Mouse (Mus musculus): Measurements from ENCODE around the gene Nrxn1. TPM values are rescaled to one million over a fixed set of nuclear protein-coding genes. Genes with fewer than 3 reads are reported as not detected.
"Not testable (repeated sequence)": the region's sequence is repeated elsewhere in the genome, so short reads cannot be mapped to it uniquely, and the experiment has no call there.

Nrxn1 gene
- polyA plus RNA-seq, 1 experiment from 2014 or later, result 2.4 TPM

GRCm38 (mm10) chr17:90253451-90254131 is 839.3 kb downstream of the Nrxn1 start:
- H3K4me1 ChIP-seq (replicated peaks; ENCODE audit: control insufficient read depth, insufficient read depth, low read length), result no peaks in the 10 kb centered on the region
- H3K9ac ChIP-seq (ENCODE audit: low read length), result no peak overlapping the region
- H3K27ac ChIP-seq (ENCODE audit: low read length), result no peak overlapping the region
- no peaks in the 10 kb centered on the region for H3K36me3 ChIP-seq (ENCODE audit: control insufficient read depth, insufficient read depth, low read length)
- H3K9me3 ChIP-seq (ENCODE audit: control insufficient read depth, low read length), result no peaks in the 10 kb centered on the region
- no peak overlapping the region for H3K4me2 ChIP-seq (ENCODE audit: low read depth, low read length)
- no peak for ATAC-seq (ENCODE audit: low read depth)
- H3K27me3 ChIP-seq (ENCODE audit: control insufficient read depth, insufficient read depth, low read depth, low read length), result no peaks in the 10 kb centered on the region
- H3K4me3 ChIP-seq (ENCODE audit: low read length), result no peak overlapping the region
- 35% methylated on average over 5 of the region's 5 CpGs for WGBS

GRCm38 (mm10) chr17:90252196-90252595 is 840.7 kb downstream of the Nrxn1 start:
- H3K4me2 ChIP-seq (ENCODE audit: low read depth, low read length), result no peak overlapping the region
- no peaks in the 10 kb centered on the region for H3K4me1 ChIP-seq (replicated peaks; ENCODE audit: control insufficient read depth, insufficient read depth, low read length)
- H3K36me3 ChIP-seq (ENCODE audit: control insufficient read depth, insufficient read depth, low read length), result no peaks in the 10 kb centered on the region
- H3K9me3 ChIP-seq (ENCODE audit: control insufficient read depth, low read length), result no peaks in the 10 kb centered on the region
- no peak for ATAC-seq (ENCODE audit: low read depth)
- 58% methylated on average over 1 of the region's 1 CpGs for WGBS
- H3K27me3 ChIP-seq (ENCODE audit: control insufficient read depth, insufficient read depth, low read depth, low read length), result no peaks in the 10 kb centered on the region
- H3K9ac ChIP-seq (ENCODE audit: low read length), result no peak overlapping the region
- no peak overlapping the region for H3K4me3 ChIP-seq (ENCODE audit: low read length)
- no peak overlapping the region for H3K27ac ChIP-seq (ENCODE audit: low read length)

- Histone ChIP-seq H3K27ac (ENCODE audit: low read length) (no peak overlapping the region), H3K4me3 (ENCODE audit: low read length) (no peak overlapping the region), H3K27me3 (ENCODE audit: control insufficient read depth, insufficient read depth, low read depth, low read length) (no peaks in the 10 kb centered on the region), H3K4me2 (ENCODE audit: low read depth, low read length) (no peak overlapping the region), H3K9ac (ENCODE audit: low read length) (no peak overlapping the region), H3K9me3 (ENCODE audit: control insufficient read depth, low read length) (no peaks in the 10 kb centered on the region), H3K4me1 (replicated peaks; ENCODE audit: control insufficient read depth, insufficient read depth, low read length) (no peaks in the 10 kb centered on the region), H3K36me3 (ENCODE audit: control insufficient read depth, insufficient read depth, low read length) (no peaks in the 10 kb centered on the region)
- ATAC-seq (ENCODE audit: low read depth), result no peak
- WGBS, result 76% methylated on average over 7 of the region's 7 CpGs
These were observed 845.6 kb downstream of the Nrxn1 start for GRCm38 (mm10) chr17:90247071-90247849.

GRCm38 (mm10) chr17:90244339-90244738 is 848.5 kb downstream of the Nrxn1 start:
- WGBS, result 40% methylated on average over 2 of the region's 2 CpGs
- Histone ChIP-seq H3K4me3 (ENCODE audit: low read length) (no peak overlapping the region), H3K27me3 (ENCODE audit: control insufficient read depth, insufficient read depth, low read depth, low read length) (no peaks in the 10 kb centered on the region), H3K4me2 (ENCODE audit: low read depth, low read length) (no peak overlapping the region), H3K4me1 (replicated peaks; ENCODE audit: control insufficient read depth, insufficient read depth, low read length) (no peaks in the 10 kb centered on the region), H3K9me3 (ENCODE audit: control insufficient read depth, low read length) (no peaks in the 10 kb centered on the region), H3K27ac (ENCODE audit: low read length) (no peak overlapping the region), H3K9ac (ENCODE audit: low read length) (no peak overlapping the region), H3K36me3 (ENCODE audit: control insufficient read depth, insufficient read depth, low read length) (no peaks in the 10 kb centered on the region)
- ATAC-seq (ENCODE audit: low read depth), result no peak

- no peaks in the 10 kb centered on the region for H3K27me3 ChIP-seq (ENCODE audit: control insufficient read depth, insufficient read depth, low read depth, low read length)
- ATAC-seq (ENCODE audit: low read depth), result no peak
- no peak overlapping the region for H3K9ac ChIP-seq (ENCODE audit: low read length)
- H3K36me3 ChIP-seq (ENCODE audit: control insufficient read depth, insufficient read depth, low read length), result no peaks in the 10 kb centered on the region
- no peak overlapping the region for H3K4me2 ChIP-seq (ENCODE audit: low read depth, low read length)
- 77% methylated on average over 3 of the region's 3 CpGs for WGBS
- no peak overlapping the region for H3K27ac ChIP-seq (ENCODE audit: low read length)
- no peak overlapping the region for H3K4me3 ChIP-seq (ENCODE audit: low read length)
- H3K9me3 ChIP-seq (ENCODE audit: control insufficient read depth, low read length), result no peaks in the 10 kb centered on the region
- H3K4me1 ChIP-seq (replicated peaks; ENCODE audit: control insufficient read depth, insufficient read depth, low read length), result no peaks in the 10 kb centered on the region
These were observed 853.9 kb downstream of the Nrxn1 start for GRCm38 (mm10) chr17:90238964-90239363.

GRCm38 (mm10) chr17:90238517-90238916 is 854.4 kb downstream of the Nrxn1 start:
- Histone ChIP-seq H3K4me2 (ENCODE audit: low read depth, low read length) (no peak overlapping the region), H3K36me3 (ENCODE audit: control insufficient read depth, insufficient read depth, low read length) (no peaks in the 10 kb centered on the region), H3K4me3 (ENCODE audit: low read length) (no peak overlapping the region), H3K9ac (ENCODE audit: low read length) (no peak overlapping the region), H3K9me3 (ENCODE audit: control insufficient read depth, low read length) (no peaks in the 10 kb centered on the region), H3K27ac (ENCODE audit: low read length) (no peak overlapping the region), H3K4me1 (replicated peaks; ENCODE audit: control insufficient read depth, insufficient read depth, low read length) (no peaks in the 10 kb centered on the region), H3K27me3 (ENCODE audit: control insufficient read depth, insufficient read depth, low read depth, low read length) (no peaks in the 10 kb centered on the region)
- ATAC-seq (ENCODE audit: low read depth), result no peak
- 84% methylated on average over 2 of the region's 2 CpGs for whole genome bisulfite sequencing

- not testable (repeated sequence) for H3K4me2 ChIP-seq (ENCODE audit: low read depth, low read length); H3K27me3 ChIP-seq (ENCODE audit: control insufficient read depth, insufficient read depth, low read depth, low read length); ATAC-seq (ENCODE audit: low read depth); H3K4me1 ChIP-seq (replicated peaks; ENCODE audit: control insufficient read depth, insufficient read depth, low read length); H3K9ac ChIP-seq (ENCODE audit: low read length); H3K9me3 ChIP-seq (ENCODE audit: control insufficient read depth, low read length); H3K36me3 ChIP-seq (ENCODE audit: control insufficient read depth, insufficient read depth, low read length); H3K4me3 ChIP-seq (ENCODE audit: low read length); H3K27ac ChIP-seq (ENCODE audit: low read length)
- WGBS, result 97% methylated on average over 1 of the region's 1 CpGs
These were observed 857.2 kb downstream of the Nrxn1 start for GRCm38 (mm10) chr17:90235674-90236073.

- no peak for ATAC-seq (ENCODE audit: low read depth)
- Histone ChIP-seq H3K9ac (ENCODE audit: low read length) (no peak overlapping the region), H3K4me1 (replicated peaks; ENCODE audit: control insufficient read depth, insufficient read depth, low read length) (no peaks in the 10 kb centered on the region), H3K9me3 (ENCODE audit: control insufficient read depth, low read length) (no peaks in the 10 kb centered on the region), H3K36me3 (ENCODE audit: control insufficient read depth, insufficient read depth, low read length) (no peaks in the 10 kb centered on the region), H3K4me3 (ENCODE audit: low read length) (no peak overlapping the region), H3K4me2 (ENCODE audit: low read depth, low read length) (no peak overlapping the region), H3K27ac (ENCODE audit: low read length) (no peak overlapping the region), H3K27me3 (ENCODE audit: control insufficient read depth, insufficient read depth, low read depth, low read length) (no peaks in the 10 kb centered on the region)
- 86% methylated on average over 2 of the region's 2 CpGs for whole genome bisulfite sequencing
These were observed 858.1 kb downstream of the Nrxn1 start for GRCm38 (mm10) chr17:90234806-90235205.

GRCm38 (mm10) chr17:90208547-90208946 is 884.3 kb downstream of the Nrxn1 start:
- Histone ChIP-seq H3K27me3 (ENCODE audit: control insufficient read depth, insufficient read depth, low read depth, low read length) (no peaks in the 10 kb centered on the region), H3K9ac (ENCODE audit: low read length) (no peak overlapping the region), H3K4me3 (ENCODE audit: low read length) (no peak overlapping the region), H3K4me2 (ENCODE audit: low read depth, low read length) (no peak overlapping the region), H3K27ac (ENCODE audit: low read length) (no peak overlapping the region), H3K36me3 (ENCODE audit: control insufficient read depth, insufficient read depth, low read length) (no peaks in the 10 kb centered on the region), H3K9me3 (ENCODE audit: control insufficient read depth, low read length) (no peaks in the 10 kb centered on the region), H3K4me1 (replicated peaks; ENCODE audit: control insufficient read depth, insufficient read depth, low read length) (no peaks in the 10 kb centered on the region)
- no peak for ATAC-seq (ENCODE audit: low read depth)
